Mouse (Mus musculus) splenic B cell, adult 2 months (primary cell): Measurements from ENCODE around the gene Efemp2.
"Not testable (repeated sequence)": the region's sequence is repeated elsewhere in the genome, so short reads cannot be mapped to it uniquely, and the experiment has no call there.

ENCODE experiments used
- DNase-seq: peaks from one replicate; pipeline ENCODE4 v3.0.0-alpha.2; 2011; ENCODE audit warnings: low read depth, low spot score
- H3K27me3 ChIP-seq: 2 replicates; pipeline ENCODE4 v1.6.1; 2012; ENCODE audit warnings: mild to moderate bottlenecking, low read length, moderate library complexity, mixed read lengths; ENCODE audit not compliant: control insufficient read depth, poor library complexity, insufficient read depth, severe bottlenecking
- H3K36me3 ChIP-seq: 2 replicates; pipeline ENCODE4 v1.6.1; 2012; ENCODE audit warnings: mild to moderate bottlenecking, low read length, moderate library complexity, mixed read lengths; ENCODE audit not compliant: control insufficient read depth, poor library complexity, insufficient read depth, severe bottlenecking

Efemp2 gene

GRCm38 (mm10) chr19:5480016-5480415 is 6.3 kb downstream of the Efemp2 start:
- H3K27me3 ChIP-seq, result no peaks in the 10 kb centered on the region
- H3K36me3 ChIP-seq, result peaks cover 3% of the 10 kb centered on the region; the same call in 1 of the 2 replicates
- no peak for DNase-seq

DNA sequence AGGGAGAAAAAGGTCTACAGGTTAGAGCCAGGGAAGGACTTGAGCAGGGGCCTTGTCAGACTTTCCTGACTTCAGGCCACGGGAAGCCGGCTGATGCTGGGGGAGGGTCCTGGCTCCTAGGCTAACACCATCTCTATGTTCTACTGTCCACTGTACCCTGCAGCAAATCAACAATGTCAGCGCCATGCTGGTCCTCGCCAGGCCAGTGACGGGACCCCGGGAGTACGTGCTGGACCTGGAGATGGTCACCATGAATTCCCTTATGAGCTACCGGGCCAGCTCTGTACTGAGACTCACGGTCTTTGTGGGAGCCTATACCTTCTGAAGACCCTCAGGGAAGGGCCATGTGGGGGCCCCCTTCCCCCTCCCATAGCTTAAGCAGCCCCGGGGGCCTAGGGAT is 7.6 kb downstream of the Efemp2 start:
- DNase-seq, result no peak
- H3K36me3 ChIP-seq, result peaks cover 3% of the 10 kb centered on the region; the same call in 1 of the 2 replicates
- H3K27me3 ChIP-seq, result no peaks in the 10 kb centered on the region

- peaks cover 3% of the 10 kb centered on the region; the same call in 1 of the 2 replicates for H3K36me3 ChIP-seq
- H3K27me3 ChIP-seq, result no peaks in the 10 kb centered on the region
- no peak for DNase-seq
Observed at GRCm38 (mm10) chr19:5483386-5484359, 9.9 kb downstream of the Efemp2 start.

DNA sequence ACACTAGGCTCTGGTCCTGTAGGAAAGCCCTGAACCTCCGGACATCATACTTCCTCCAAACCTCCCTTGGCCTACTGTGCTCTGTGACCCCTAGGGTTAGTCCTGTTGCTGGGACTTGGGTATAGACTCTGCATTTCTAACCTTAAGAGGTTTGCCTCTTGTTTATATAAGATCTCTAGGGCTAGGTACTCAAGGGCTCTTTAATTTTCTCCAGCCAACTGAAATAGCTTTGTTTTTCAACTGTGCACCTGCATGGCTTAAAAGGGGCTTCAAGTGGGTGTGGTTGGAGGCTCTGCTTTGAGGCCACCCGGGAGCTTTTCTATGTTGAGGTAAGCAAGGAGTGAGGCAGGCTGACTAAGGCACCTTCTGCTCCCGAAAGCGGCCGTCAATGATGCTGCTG is 10.7 kb downstream of the Efemp2 start:
- no peak for DNase-seq
- Histone ChIP-seq H3K36me3 (peaks cover 3% of the 10 kb centered on the region; the same call in 1 of the 2 replicates), H3K27me3 (no peaks in the 10 kb centered on the region)

GRCm38 (mm10) chr19:5485371-5485770 is 11.6 kb downstream of the Efemp2 start:
- DNase-seq, result no peak
- no peaks in the 10 kb centered on the region for H3K27me3 ChIP-seq
- H3K36me3 ChIP-seq, result peaks cover 3% of the 10 kb centered on the region; the same call in 1 of the 2 replicates

DNA sequence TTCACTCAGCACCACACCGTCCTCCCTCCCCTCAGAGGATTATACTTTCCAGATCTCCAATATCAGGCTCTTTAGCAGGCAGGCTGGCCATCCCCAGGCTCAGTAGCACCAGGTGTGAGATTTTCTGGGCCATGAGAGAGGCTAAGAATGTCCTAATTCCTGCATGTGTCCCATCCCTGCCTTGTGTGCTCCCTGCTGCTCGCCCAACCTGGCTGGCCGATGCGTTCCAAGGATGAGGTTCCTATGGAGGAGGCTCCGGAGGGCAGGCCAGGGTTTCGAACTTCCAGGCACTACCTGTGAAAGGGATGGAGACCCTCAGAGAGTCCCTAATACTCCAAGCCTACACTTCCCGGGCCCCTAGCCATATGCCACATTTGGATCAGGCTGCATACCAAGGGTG is 12.1 kb downstream of the Efemp2 start:
- no peaks in the 10 kb centered on the region for H3K27me3 ChIP-seq
- H3K36me3 ChIP-seq, result peaks cover 3% of the 10 kb centered on the region; the same call in 1 of the 2 replicates
- DNase-seq, result no peak

DNA sequence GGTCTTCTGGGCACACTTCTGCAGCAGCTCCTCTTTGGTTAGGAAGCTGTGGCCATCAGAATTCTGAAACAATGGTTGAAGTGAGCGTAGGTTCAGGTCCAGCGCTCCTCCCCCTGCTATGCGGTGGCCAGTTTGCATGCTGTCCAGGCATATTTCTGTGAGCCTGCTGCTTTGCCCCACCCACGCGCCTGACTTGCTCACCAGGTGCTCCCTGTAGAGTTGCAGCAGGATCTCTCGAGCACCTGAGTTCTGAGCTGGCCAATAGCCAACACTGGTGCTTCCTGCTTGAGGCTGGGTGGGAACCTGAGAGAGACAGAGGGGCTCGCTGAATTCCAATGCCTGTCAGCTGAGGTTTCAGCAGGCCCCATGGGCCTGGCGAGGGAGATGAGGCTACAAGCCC is 12.5 kb downstream of the Efemp2 start:
- DNase-seq, result no peak
- no peaks in the 10 kb centered on the region for H3K27me3 ChIP-seq
- peaks cover 3% of the 10 kb centered on the region; the same call in 1 of the 2 replicates for H3K36me3 ChIP-seq

DNA sequence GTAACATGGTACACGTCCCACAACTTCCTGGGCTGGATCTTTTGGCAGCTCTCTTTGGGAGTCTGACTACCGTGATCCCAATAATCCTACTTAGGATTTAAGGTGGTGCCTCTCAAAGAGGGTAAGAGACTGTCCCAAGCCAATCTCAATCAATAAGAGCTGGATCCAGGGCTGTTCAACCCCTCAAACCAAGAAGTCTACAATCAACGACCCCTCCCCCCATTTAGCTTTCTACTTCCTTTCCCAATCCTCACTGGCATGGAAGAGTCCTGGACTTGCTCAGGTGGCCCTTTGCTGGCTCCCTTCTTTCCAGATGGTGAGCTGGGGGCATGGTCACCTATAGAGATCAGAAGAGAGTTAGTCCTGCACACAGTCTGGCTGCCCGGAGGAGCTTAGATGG is 13.0 kb downstream of the Efemp2 start:
- peaks cover 3% of the 10 kb centered on the region; the same call in 1 of the 2 replicates for H3K36me3 ChIP-seq
- DNase-seq, result no peak
- H3K27me3 ChIP-seq, result no peaks in the 10 kb centered on the region

DNA sequence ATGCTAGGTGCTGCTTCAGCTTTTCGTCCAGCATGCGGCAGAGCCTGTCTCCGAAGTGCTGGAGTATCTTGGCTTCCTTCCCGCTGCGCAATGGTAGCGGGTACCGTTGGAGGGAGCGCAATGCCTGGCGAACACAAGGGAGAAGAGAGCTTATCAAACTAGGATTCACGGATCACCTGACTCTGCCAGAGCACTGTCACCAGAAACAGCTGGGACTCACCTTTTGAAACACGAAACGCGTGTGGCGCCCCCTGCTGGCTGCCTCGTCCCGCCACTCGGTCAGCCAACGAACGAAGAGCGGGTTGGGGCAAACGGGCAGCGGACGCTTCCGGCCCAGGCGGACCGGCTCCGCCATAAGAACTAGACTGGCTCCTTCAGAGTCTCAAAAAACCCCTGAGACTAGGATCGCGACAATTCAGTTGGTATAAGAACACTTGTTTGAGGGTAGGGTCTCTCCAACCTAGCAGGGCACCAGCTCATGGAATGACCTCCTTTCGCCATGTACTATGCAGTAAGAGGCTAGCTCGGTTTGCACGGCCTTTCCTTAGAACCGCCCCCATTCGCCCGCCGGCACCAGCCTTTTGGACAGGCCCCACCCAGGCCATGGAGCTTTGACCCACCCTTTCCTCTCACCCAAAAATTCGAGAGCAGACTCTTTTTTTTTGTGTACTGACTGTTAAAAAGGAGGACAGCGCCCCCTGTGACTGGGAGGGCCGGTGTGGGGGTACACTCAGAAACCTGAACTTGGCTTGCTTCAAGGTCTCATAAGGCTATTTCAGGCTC is 14.2 kb downstream of the Efemp2 start, which contains the start of gene Mus81:
Mus81 (minus strand) TSS at position 635 of the 783 bp plus-strand sequence.
- Histone ChIP-seq H3K27me3 (no peaks in the 10 kb centered on the region), H3K36me3 (peaks cover 8% of the 10 kb centered on the region)
- peak; percentile 97 for DNase-seq

- H3K36me3 ChIP-seq, result peaks cover 12% of the 10 kb centered on the region
- no peaks in the 10 kb centered on the region for H3K27me3 ChIP-seq
- peak; percentile 96 for DNase-seq
Observed at GRCm38 (mm10) chr19:5488878-5489571, 15.3 kb downstream of the Efemp2 start.

DNA sequence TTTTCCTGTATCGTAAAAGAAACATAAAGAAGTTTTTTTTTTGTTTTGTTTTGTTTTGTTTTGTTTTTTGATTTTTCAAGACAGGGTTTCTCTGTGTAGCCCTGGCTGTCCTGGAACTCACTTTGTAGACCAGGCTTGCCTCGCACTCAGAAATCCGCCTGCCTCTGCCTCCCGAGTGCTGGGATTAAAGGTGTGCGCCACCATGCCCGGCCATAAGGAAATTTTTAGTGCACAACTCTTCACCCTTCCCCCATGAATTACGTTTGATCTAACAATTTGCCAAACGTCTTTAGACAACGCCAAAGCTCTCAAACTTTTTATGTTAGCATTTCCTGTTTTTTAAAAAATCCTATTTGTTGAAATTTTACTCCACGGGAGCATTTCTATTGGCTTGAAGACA is 16.0 kb downstream of the Efemp2 start:
- not testable (repeated sequence) for H3K27me3 ChIP-seq, DNase-seq
- peaks cover 12% of the 10 kb centered on the region for H3K36me3 ChIP-seq

GRCm38 (mm10) chr19:5490313-5490897 is 16.7 kb downstream of the Efemp2 start, which contains the start of gene Cfl1:
Gene Cfl1, plus strand, starts transcription at chr19:5490455.
- peak; percentile 96 for DNase-seq
- peaks cover 14% of the 10 kb centered on the region for H3K36me3 ChIP-seq
- no peaks in the 10 kb centered on the region for H3K27me3 ChIP-seq

GRCm38 (mm10) chr19:5490898-5491708 is 17.3 kb downstream of the Efemp2 start:
- peaks cover 14% of the 10 kb centered on the region for H3K36me3 ChIP-seq
- peak; percentile 91 for DNase-seq
- no peaks in the 10 kb centered on the region for H3K27me3 ChIP-seq
